Mouse (Mus musculus): ENCODE results near the gene Nisch. TPM values are rescaled to one million over a fixed set of nuclear protein-coding genes. Genes with fewer than 3 reads are reported as not detected.

Gene Nisch
- total RNA-seq, 2 experiments from 2014 or later, result 145 to 148 TPM

DNA sequence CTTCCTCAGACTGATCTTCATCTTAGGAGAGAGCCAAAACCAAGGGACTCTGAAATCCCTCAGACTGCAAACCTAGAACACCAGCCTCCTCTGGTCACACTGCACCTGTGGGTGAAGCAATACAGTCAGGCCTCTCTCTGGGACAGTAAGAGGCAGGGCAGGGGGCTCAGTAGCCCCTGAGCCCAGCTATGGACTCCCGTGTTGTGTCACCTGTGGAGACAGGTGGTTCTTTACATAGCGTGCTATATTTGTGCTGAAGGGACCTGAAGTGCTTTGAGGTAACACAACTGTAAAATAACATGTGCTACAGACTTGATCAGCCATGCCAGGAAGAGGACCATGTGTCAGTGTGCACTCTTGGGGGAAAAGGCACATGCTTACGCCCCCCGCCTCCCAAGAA is 21.2 kb downstream of the Nisch start:
- DNase-seq (ENCODE audit: low spot score), result no peak
- intact Hi-C loops (cut with DNase I), result loop anchor here (2.0 kb wide), 1 partner anchor 67 kb away; the partner anchor contains the start of gene Smim4

DNA sequence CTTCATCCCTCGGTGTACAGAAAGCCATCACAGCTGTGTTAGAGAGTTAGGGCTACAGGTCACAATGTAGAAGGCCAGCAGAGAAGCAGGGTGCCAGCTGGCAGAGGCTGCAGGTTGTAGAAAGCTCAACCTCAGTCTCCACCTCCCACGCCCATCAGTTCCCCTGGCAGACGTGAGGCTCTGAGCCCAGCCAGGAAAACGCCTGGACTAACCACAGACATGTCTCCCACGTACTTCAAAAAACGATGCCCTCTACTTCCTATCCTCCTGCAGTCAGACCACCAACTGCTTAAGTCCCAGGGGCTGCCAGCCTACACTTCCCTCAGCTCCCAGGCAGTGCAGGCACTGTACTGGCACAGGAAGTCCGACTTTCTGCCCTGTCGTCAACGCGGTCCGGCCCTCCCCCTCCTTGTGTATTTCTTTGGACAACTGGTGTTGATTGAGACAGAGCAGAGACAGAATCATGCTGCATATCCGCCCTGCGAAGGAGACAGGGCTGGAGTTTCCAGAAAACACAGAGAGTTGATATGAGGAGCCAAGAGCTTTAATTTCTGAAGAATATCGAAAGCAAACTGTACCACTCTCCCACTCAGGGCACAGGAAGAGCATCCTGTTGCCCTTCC is 21.7 kb downstream of the Nisch start:
- intact Hi-C loops (cut with DNase I), result loop anchor here (2.0 kb wide), 1 partner anchor 66 kb away; the partner anchor contains the start of gene Smim4
- peak; percentile 84 for DNase-seq (ENCODE audit: low spot score)

DNA sequence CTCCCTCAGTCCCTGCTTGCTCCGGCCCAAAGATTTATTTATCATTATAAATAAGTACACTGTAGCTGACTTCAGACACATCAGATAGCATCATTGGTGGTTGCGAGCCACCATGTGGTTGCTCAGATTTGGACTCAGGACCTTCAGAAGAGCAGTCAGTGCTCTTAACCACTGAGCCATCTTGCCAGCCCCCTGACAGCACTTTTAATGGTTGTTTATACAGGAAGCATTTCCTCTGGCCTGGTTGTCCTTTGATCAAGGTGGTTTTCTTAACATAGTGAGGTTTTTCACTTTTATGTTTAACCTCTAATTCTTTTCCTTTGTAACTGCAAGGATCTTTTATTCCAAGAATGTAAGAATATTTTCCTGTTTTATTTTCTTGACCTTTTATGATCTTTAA is 22.3 kb downstream of the Nisch start:
- intact Hi-C loops (cut with DNase I), result loop anchor here (2.0 kb wide), 1 partner anchor 66 kb away; the partner anchor contains the start of gene Smim4
- no peak for DNase-seq (ENCODE audit: low spot score)

DNA sequence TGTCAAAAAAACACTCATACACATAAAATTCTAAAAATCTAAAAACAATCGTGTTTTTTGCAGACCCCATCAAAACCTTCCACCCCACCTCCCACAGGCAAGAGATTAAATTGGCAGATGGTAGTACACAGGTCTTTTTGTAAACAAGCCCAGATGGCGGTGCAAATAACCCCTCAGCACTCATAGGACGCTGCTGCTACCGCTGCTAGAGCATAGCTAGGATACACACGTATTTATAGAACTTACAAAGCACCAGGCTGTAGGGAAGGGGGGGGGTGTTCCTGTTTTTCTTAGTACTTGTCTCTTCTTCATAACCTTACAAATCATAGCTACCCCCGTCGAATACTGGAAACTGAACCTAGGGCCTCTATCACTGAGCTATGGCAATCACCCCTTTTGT is 23.0 kb downstream of the Nisch start:
- no peak for DNase-seq (ENCODE audit: low spot score)
- intact Hi-C loops (cut with DNase I), result loop anchor here (2.0 kb wide), 1 partner anchor 65 kb away; the partner anchor contains the start of gene Smim4

DNA sequence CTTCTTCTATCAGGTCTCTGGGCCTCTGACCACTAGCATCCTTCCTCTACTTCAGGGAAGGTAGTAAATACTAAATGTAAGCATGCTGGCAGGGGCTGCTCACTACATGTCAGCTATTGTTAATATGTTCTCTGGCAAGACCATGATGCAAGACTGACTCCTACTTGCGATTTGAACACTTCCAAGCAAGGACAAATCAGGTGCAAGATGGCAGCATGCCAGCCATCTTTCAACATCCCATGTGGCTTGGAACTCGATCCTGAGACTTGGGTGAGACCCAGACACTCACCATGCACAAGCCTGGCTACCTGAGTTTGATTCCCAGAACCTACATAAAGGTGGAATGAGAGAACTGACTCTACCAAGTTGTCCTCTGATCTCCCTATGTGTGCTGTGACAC is 24.8 kb downstream of the Nisch start:
- intact Hi-C loops (cut with DNase I), result no loop called here

DNA sequence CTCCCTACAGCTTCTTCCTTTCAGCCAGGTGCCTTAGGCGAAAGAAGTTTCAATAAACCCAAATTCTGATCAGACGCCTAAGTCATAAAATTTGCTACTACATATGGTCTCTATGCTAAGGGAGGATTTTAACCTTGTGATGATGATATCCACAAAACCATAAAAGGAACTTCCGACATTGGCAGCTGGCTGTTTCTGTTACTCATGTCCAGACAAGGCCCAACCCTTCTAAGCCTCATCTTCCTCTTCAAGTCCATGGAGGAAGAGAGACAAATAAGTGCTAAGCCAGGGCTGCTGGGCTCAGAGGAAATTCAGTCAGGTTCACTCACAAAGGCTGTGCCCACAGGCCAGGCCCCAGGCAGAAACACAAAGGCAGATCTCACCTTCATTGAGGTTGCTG is 27.4 kb downstream of the Nisch start:
- DNase-seq (ENCODE audit: low spot score), result no peak
- intact Hi-C loops (cut with DNase I), result no loop called here

More for the DNA sequence above, 24.8 kb downstream of the Nisch start:
- DNase-seq (ENCODE audit: low spot score), result no peak

DNA sequence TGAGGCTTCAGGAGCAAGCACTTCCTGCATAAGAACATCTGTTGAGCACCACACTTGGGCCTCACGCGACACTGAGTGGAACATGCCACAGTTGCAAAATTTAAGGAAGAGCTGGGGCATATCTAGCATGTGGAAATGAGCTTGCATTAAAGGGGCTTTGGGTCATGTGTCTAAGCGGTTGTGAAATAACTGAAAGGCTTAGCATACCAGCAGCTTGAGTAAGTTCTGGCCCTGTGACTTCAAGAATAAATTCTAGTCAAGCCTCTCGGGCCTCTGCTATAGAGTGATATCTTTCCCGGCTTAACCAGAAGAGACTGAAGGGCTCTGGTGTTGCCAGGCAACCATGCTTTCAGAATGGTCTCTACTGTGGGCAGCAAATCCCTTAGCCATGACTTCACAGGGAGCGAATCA is 28.0 kb downstream of the Nisch start:
- DNase-seq (ENCODE audit: low spot score), result no peak
- intact Hi-C loops (cut with DNase I), result no loop called here

DNA sequence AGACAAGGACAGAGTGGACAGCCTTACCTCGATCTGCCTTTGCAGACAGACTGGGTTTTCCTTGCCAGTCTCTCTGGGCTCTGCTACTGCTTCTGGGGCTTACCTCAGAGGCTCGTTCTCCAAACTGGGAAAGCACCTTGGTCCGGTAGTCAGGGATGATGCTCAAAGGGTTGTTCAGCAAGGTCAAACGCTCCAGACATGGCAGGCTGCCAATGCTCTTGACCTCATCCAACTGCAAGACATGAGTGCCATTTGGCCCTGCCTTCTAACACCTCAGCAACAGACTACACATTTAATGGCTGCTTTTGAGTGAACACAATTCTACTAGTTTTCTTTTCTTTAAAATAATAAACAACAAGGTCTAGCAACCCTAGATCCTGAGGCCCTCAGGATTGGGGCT is 30.1 kb downstream of the Nisch start:
- intact Hi-C loops (cut with DNase I), result no loop called here
- DNase-seq (ENCODE audit: low spot score), result no peak

DNA sequence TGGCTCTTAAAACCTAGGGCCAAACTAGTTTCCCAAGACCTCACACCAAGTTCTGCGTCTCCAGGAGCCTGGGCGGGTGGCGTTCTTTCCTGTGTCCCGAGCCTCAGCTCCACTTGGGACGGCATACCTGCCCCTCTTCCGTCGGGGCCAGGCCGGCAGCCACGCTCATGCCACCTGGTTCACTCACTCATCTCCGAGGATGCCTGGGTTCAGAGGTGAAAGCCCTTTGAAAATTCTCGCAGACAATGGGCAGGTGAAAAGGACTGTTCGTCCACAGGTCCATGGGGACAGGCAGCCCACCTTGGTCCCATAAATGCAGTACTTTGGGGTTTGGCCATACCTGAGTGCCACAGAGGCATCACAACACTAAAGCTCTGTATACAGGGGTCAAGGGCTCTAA is 32.6 kb downstream of the Nisch start:
- intact Hi-C loops (cut with DNase I), result no loop called here
- no peak for DNase-seq (ENCODE audit: low spot score)

DNA sequence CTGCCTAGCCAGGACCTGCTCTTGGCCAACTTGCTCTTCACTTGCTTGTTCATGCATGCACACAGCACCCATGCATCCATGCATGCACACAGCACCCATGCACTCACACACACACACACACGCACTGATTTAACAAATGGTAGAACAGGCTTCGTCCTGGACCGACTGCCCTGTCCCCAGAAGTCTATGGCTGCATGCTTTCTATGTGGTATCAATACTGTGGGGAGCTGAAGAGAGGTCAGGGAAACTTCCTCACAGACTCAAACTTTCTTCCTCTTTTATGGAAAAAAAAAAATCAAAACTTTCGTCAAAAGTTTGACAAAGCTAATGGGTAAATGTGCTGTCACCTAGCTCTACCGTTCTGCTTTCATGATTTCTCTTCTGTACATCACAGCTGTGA is 33.2 kb downstream of the Nisch start:
- DNase-seq (ENCODE audit: low spot score), result no peak
- intact Hi-C loops (cut with DNase I), result no loop called here

DNA sequence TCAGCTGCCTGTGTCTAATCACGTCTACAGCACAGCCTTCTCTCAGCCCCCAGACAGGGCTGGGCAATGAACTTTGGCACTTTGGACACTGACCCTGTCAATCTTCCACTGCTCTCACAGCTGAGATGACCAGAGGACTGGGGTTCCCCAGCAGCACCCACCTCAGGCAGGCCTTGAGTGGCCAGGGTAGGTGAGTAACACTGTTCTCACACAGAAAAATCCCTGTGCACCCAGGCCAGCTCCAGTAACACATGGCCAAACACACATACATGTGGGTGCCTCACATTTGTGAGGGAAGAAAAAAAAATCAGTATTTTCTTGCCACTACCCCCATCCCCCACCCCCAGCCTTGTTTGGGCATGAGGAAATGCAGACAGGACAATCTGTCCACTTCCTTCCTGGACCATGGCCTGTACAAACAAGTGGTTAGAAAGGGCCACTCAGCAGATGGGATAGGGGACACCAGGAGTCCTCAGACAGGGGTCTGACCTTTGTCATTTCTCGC is 33.9 kb downstream of the Nisch start:
- intact Hi-C loops (cut with DNase I), result no loop called here
- no peak for DNase-seq (ENCODE audit: low spot score)

DNA sequence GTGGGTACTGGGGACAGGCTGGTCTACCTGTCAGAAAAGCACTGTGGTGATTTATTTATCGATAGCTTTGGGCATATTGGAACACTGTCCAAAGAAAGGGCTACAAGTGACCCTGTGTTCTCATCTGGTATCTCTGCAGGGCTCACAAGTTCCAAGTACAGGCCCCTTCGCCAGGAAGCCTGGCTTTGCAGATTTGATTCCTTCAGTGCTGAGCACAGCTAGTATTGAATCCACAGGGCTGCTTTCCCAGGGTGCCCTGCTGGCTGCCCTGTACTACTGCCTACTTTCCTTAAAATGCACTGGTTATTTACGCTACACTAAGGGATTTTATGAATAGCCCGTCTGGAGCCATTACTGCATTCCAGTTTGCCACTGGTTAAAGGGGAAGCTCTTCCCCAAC is 35.2 kb downstream of the Nisch start:
- intact Hi-C loops (cut with DNase I), result no loop called here
- DNase-seq (ENCODE audit: low spot score), result no peak

DNA sequence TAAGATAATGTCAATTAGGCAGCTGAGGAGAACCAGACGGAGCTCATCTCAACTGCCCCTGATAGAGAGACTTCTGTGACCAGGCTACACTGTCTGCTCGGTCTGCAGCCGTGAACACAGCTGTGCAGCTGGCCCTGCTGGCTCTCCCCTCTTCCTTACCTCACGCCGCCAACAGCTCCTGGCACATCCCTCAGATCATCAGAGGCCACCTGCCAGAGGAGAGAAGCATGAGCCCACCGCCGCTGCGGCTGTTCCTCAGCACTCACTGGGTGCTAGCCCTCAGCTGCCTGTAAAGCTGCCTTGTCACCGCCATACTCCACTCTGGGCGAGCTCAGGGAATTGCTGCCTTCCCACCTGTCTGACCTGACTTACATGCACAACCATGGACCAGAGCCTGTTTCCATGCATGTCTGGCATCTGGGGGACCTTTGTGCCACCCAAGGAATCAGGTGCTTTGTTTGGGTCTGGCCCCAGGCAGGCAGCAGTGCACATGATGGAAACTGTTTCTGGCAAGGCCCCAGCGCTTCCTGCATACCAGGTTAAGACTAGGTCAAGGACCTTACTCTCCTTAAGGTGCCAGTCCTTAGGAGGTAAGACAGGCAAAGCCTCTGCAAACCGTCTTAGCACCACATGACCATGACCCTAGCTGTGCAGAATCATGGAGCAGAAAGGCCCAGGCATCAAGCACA is 36.9 kb downstream of the Nisch start:
- intact Hi-C loops (cut with DNase I), result no loop called here
- no peak for DNase-seq (ENCODE audit: low spot score)

DNA sequence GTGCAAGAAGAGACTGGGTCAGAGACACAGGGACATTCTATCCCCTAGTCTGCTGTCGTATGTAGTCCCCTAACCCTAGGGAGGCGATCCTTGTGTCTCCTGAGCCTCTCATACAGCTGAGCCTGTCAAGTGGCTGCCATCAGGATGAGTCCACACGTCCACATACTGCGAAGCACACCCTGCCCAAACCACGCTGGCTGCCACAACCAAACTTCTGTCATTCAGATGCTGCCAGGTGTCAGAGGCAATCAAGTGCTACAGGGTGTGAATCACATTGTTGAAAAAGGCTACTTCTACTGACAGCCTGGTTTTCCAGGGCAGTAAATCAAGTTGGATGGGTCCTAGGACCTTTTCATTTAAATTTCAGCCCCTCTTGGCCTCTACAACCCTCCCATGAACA is 39.0 kb downstream of the Nisch start:
- no peak for DNase-seq (ENCODE audit: low spot score)
- intact Hi-C loops (cut with DNase I), result no loop called here

DNA sequence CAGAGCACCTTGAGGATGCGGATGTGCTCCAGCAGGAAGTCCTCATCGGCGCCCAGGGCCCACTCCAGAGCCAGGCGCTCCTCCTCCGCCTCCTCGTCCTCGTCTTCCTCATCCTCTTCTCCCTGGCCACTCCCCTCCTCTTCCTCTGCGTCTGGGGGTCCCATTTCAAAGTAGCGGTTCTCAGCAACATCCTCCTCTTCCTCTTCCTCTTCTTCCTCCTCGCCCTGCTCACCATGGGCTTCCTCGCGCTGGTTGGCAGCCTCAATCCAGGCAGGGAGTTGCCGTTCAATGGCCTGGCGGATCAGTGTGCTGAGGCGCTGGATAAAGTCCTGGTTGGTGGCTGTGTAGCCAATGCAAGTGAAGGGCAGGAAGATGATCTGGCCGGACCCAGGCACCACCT is 39.5 kb downstream of the Nisch start:
- no peak for DNase-seq (ENCODE audit: low spot score)
- intact Hi-C loops (cut with DNase I), result no loop called here

DNA sequence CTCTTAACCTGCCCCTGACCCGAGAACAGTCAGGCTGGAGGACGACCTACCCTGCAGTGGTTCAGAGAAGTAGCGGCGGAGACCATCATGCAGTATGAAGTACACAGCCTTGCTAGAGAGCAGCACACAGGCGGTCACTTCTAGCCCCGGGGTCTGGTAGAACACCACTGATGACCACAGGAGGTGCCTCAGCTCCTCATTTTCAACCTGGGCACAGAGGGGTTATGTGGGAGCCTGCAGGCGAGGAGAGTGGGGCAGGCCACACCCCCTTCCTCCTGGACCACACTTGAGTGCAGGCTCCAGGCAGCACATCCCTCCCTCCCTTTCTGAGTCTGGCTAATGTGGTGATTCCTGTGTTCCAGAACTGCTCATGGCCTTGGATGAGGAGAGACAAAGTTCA is 43.2 kb downstream of the Nisch start:
- intact Hi-C loops (cut with DNase I), result no loop called here
- DNase-seq (ENCODE audit: low spot score), result no peak

DNA sequence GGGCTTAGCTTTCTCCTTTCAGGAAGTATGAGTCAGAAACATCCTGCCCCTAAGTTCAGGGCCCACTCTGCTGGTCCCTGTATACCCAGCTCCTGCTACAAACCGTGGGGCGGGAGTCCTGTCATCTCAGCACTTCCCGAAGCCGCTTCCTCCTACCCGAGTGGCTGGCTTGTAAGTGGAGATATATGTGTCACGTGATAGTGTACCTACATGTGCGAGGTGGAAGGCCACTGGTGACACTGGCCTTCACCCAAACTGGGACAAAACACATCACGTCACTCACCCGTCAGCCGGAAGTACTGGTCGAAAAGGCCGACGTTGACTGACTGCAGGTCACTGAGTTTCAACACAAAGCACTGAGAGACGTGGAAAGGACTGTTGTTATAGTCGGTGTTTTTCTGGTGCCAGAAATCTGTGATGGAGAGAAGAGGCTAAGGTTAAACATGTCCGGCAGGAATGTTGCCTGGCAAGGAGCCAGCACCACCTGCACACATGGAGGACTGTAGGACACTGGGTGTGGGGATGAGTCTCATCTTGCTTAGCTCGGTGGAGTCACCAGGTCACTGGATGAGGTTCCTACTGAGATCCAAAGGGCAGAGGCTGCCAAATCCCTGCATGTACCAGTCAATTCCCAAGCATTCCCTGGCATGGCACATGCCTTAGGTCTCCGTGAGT is 43.8 kb downstream of the Nisch start:
- intact Hi-C loops (cut with DNase I), result no loop called here
- no peak for DNase-seq (ENCODE audit: low spot score)

DNA sequence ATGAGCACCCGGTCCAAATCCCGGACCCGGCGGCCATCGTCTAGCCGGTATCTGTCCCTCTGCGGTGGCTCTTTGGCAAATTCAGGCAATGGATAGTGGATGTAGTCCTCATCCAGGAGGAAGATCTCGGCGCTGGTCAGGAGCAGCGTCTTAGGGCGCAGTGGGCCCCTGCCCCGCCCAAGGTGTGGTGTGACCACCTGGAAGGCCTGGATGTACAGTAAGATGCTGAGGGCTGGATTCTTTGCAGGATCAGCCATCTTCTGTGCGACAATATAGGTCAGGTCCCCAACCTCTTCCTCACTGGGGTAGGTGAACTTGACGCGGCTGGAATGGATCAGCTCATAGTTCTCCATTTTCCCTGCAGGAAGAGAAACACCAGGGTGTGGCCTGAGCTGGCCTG is 44.9 kb downstream of the Nisch start:
- intact Hi-C loops (cut with DNase I), result no loop called here
- no peak for DNase-seq (ENCODE audit: low spot score)

DNA sequence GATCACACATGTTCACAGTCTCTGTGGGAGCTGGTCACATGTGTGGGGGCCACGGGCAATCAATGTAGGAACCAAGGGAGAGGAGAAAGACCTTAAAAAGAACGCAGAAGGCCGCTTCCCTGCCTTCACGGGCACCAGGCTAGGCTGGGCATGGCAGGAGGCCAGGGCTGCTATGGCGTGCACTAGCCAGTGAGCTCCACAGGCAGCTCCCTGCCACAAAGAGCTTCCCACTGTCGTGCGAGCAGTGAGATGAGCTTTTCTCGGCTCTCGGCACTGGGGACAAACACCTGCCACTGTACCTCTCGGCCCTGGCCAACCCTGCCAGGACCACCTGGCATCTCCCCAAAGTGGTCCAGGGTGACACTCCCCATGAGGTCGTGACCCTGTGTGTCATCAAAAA is 45.4 kb downstream of the Nisch start:
- DNase-seq (ENCODE audit: low spot score), result no peak
- intact Hi-C loops (cut with DNase I), result no loop called here

DNA sequence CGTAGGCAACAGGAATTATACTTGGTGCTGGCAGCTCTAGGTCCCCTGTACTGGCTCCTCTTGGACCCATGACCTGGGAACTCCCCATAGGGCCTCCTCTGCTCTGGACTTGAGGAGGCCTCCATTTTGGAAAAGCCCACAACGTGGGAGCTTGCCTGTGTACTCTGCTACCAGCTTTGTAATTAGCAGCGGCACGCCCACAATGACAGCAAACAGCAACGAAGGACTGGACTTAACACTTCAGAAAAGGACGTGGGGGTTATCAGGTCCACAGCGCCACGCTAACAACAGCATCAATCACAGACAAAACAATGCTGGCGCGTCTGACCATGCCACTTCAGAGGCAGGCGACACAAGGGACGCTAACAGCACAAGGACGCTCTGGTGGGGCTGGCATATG is 45.8 kb downstream of the Nisch start:
- intact Hi-C loops (cut with DNase I), result no loop called here
- DNase-seq (ENCODE audit: low spot score), result no peak

DNA sequence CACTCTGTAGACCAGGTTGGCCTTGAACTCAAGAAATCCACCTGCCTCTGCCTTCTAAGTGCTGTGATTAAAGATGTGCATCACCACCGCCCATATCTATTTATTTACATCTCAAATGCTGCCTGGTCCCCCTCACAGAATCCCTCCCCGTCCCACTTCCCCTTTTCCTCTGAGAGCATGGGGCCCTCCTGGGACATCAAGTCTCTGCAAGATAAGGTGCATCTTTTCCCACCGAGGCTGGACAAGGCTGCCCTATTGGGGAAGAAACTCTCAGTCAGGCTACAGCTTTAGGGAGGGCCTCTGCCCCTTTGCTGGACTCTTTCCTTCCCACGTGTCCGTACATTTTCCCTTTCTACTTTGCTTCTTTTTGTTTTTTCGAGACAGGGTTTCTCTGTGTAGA is 47.2 kb downstream of the Nisch start:
- DNase-seq (ENCODE audit: low spot score), result no peak
- intact Hi-C loops (cut with DNase I), result no loop called here

Data from heart, postnatal 25 days (tissue).